In the genomic region with DNA sequence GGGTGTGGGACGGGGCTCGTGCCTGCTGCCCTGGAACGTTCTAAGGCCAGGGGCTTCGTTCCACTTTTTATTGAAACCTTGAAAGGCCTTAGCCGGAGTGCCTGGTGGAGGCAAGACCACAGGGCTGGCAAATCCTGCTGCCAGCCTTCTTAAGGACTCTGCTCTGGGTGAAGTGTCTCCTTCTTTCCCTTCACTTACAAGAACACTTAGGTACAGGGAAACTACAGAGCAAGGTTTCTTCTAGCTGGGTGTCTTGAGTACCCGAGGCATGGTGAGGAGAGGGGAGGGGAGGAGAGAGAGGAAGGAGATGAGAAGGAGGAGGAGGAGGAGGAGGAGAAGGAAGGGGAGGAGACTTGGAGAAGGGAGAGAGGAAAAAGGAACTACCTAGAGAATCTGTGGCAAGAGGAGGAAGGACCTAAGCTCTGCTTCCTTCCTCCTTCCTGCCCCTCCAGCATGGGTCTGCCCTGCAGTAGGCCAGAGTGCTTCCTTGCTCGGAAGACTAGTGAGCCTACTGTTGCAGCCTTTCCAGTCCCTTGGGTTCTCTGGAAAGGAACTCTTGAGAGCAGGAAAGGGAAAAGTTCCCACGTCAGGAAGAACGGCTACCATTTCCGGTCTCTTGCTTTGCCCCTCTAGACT, we compare ENCODE assay signal across 16 mouse cellular contexts.
A peak's percentile ranks its signal among the peaks of the same experiment; 100 is the strongest.
DNase-seq lines count a peak whose midpoint lies in the region; ATAC-seq and TF ChIP-seq lines count a peak whose summit lies in the region.
"Had no signal": no experiment of that assay in that cellular context is flagged by ENCODE, and none has a peak within 500 bp of the region (broad histone marks: within the 10 kb centered on the region; RNA-seq: fewer than 3 reads in every experiment).

No protein-coding gene starts in this region.

- no peak overlapping the region for H3K9ac ChIP-seq in kidney, embryonic 16.5 days (replicated peaks; ENCODE audit: low read length)
- no peak overlapping the region for H3K9ac ChIP-seq in kidney, embryonic 14.5 days (ENCODE audit: low read depth, low read length)
- H3K9ac ChIP-seq in lung, embryonic 16.5 days (ENCODE audit: low read length): no peak overlapping the region
- H3K9ac ChIP-seq: heart, embryonic 12.5 days; liver, postnatal 0 days; midbrain, embryonic 13.5 days had no signal

- H3K4me2 ChIP-seq in kidney, embryonic 16.5 days (replicated peaks; ENCODE audit: low read depth, low read length): no peak overlapping the region
- no peak overlapping the region for H3K4me2 ChIP-seq in kidney, embryonic 14.5 days (replicated peaks; ENCODE audit: low read depth, low read length)
- no peak overlapping the region for H3K4me2 ChIP-seq in lung, embryonic 16.5 days (ENCODE audit: low read depth, low read length)
- H3K4me2 ChIP-seq: heart, embryonic 12.5 days; midbrain, embryonic 13.5 days had no signal

- intact Hi-C loops in left cerebral cortex, postnatal 36 days (cut with DNase I): no loop called here

- H3K9me3 ChIP-seq in kidney, embryonic 16.5 days (ENCODE audit: low read length): no peaks in the 10 kb centered on the region
- H3K9me3 ChIP-seq in kidney, embryonic 14.5 days (ENCODE audit: control insufficient read depth, low read length): no peaks in the 10 kb centered on the region
- H3K9me3 ChIP-seq in lung, embryonic 16.5 days (ENCODE audit: control insufficient read depth, low read length): no peaks in the 10 kb centered on the region
- H3K9me3 ChIP-seq: G1E; midbrain, embryonic 13.5 days had no signal

- TF ChIP-seq CTCF in embryonic fibroblast, embryonic 13.5 days (IDR thresholded peaks at IDR 0.05; ENCODE audit: borderline replicate concordance, insufficient read depth, low read length): no peak

- 0 out of 2 replicates have a peak, but pooled peaks have one; percentile 22 for TF ChIP-seq POLR2A in embryonic fibroblast, embryonic 13.5 days (IDR thresholded peaks at IDR 0.05; ENCODE audit: low read depth, low read length)

- no peak for ATAC-seq in kidney, embryonic 16.5 days (ENCODE audit: low FRiP score, low TSS enrichment)
- ATAC-seq in kidney, embryonic 14.5 days (ENCODE audit: low FRiP score, low TSS enrichment): no peak
- ATAC-seq in lung, embryonic 16.5 days (ENCODE audit: low read depth): peak; percentile 80
- ATAC-seq in neutrophil, adult 5-6 weeks (ENCODE audit: extremely low read depth, insufficient number of reproducible peaks, low FRiP score, poor library complexity, severe bottlenecking): 0 out of 2 replicates have a peak, but pooled peaks have one; percentile 9
- ATAC-seq: liver, postnatal 0 days; midbrain, embryonic 13.5 days had no signal

- no peak overlapping the region for H3K4me3 ChIP-seq in kidney, embryonic 16.5 days (ENCODE audit: low read length)
- H3K4me3 ChIP-seq in kidney, embryonic 14.5 days (ENCODE audit: low read length): no peak overlapping the region
- no peak overlapping the region for H3K4me3 ChIP-seq in embryonic fibroblast, embryonic 13.5 days (ENCODE audit: insufficient read depth, low read length)
- no peak overlapping the region for H3K4me3 ChIP-seq in lung, embryonic 16.5 days (ENCODE audit: low read length)
- H3K4me3 ChIP-seq: heart, embryonic 12.5 days; midbrain, embryonic 13.5 days had no signal

- H3K36me3 ChIP-seq in kidney, embryonic 16.5 days (ENCODE audit: insufficient read depth, low read length): no peaks in the 10 kb centered on the region
- H3K36me3 ChIP-seq in kidney, embryonic 14.5 days (ENCODE audit: control insufficient read depth, insufficient read depth, low read length): no peaks in the 10 kb centered on the region
- no peaks in the 10 kb centered on the region for H3K36me3 ChIP-seq in lung, embryonic 16.5 days (ENCODE audit: control insufficient read depth, insufficient read depth, low read length)
- H3K36me3 ChIP-seq: G1E; heart, embryonic 12.5 days; midbrain, embryonic 13.5 days had no signal

- H3K27me3 ChIP-seq in kidney, embryonic 16.5 days (ENCODE audit: insufficient read depth, low read length): no peaks in the 10 kb centered on the region
- no peaks in the 10 kb centered on the region for H3K27me3 ChIP-seq in kidney, embryonic 14.5 days (ENCODE audit: control insufficient read depth, insufficient read depth, low read length)
- H3K27me3 ChIP-seq in lung, embryonic 16.5 days (ENCODE audit: control insufficient read depth, insufficient read depth, low read depth, low read length): no peaks in the 10 kb centered on the region
- H3K27me3 ChIP-seq: heart, embryonic 12.5 days; midbrain, embryonic 13.5 days had no signal

- peaks cover 18% of the 10 kb centered on the region; the same call in 1 of the 2 replicates for H3K4me1 ChIP-seq in kidney, embryonic 16.5 days (ENCODE audit: insufficient read depth, low read length)
- H3K4me1 ChIP-seq in kidney, embryonic 14.5 days (ENCODE audit: control insufficient read depth, insufficient read depth, low read length): peaks cover 9% of the 10 kb centered on the region; the same call in 1 of the 2 replicates
- H3K4me1 ChIP-seq in embryonic fibroblast, embryonic 13.5 days (ENCODE audit: control insufficient read depth, insufficient read depth, low read length): no peaks in the 10 kb centered on the region; the same call in 1 of the 2 replicates
- H3K4me1 ChIP-seq in lung, embryonic 16.5 days (replicated peaks; ENCODE audit: control insufficient read depth, insufficient read depth, low read length): peaks cover 2% of the 10 kb centered on the region; the same call in 1 of the 2 replicates
- H3K4me1 ChIP-seq: midbrain, embryonic 13.5 days had no signal

- no peak for DNase-seq in left cerebral cortex, postnatal 36 days (ENCODE audit: low spot score in 2 of 2)
- no peak for DNase-seq in left cerebral cortex, adult 9 months (ENCODE audit: low spot score in 2 of 2)
- DNase-seq in urinary bladder, postnatal 25 days (ENCODE audit: low spot score): no peak
- DNase-seq: adrenal gland, adult 8-10 months; cerebellum, adult 9-10 months; liver, postnatal 0 days; right cerebral cortex, postnatal 25 days; thymus, postnatal 14 days had no signal

- peak overlapping the region; percentile 43; the same call in 1 of the 2 replicates for H3K27ac ChIP-seq in kidney, embryonic 16.5 days (ENCODE audit: low read length)
- no peak overlapping the region for H3K27ac ChIP-seq in kidney, embryonic 14.5 days (ENCODE audit: low read depth, low read length)
- H3K27ac ChIP-seq in embryonic fibroblast, embryonic 13.5 days (ENCODE audit: insufficient read depth, low read length): peak overlapping the region; percentile 90
- H3K27ac ChIP-seq in lung, embryonic 16.5 days (ENCODE audit: low read length): peak overlapping the region; percentile 79
- H3K27ac ChIP-seq: midbrain, embryonic 13.5 days had no signal

- WGBS in kidney, embryonic 16.5 days: 75% methylated on average over 10 of the region's 10 CpGs
- WGBS in kidney, embryonic 14.5 days: 80% methylated on average over 10 of the region's 10 CpGs
- WGBS in lung, embryonic 16.5 days: 53% methylated on average over 10 of the region's 10 CpGs

Comparison
In these comparisons a context has a peak if more than half of its experiments do, and no peak if none do; other contexts are left out.
1. ATAC-seq: peak in lung, embryonic 16.5 days (single experiment) and neutrophil, adult 5-6 weeks (single experiment); none in kidney, embryonic 16.5 days (single experiment) and kidney, embryonic 14.5 days (single experiment).